Mouse (Mus musculus) forebrain, embryonic 11.5 days (tissue): ENCODE measurements around the gene Actl6b. TPM values are rescaled to one million over a fixed set of nuclear protein-coding genes. Genes with fewer than 3 reads are reported as not detected.

Source experiments
- ATAC-seq: fragments of 200-750 bp; cut with Nextera tagmentation; replicated peaks from 2 replicates; pipeline ENCODE4 v1.8.0; 2017; ENCODE audit warnings: moderate TSS enrichment; ENCODE audit not compliant: low FRiP score
- DNase-seq: peaks from one replicate; pipeline ENCODE4 v3.0.0-alpha.2; 2017; ENCODE audit warnings: low spot score
- H3K27ac ChIP-seq: fragments of 300-500 bp; sonication (generic); 2 replicates; pipeline ENCODE4 v1.5.1; 2014; ENCODE audit warnings: low read depth, low read length
- H3K27me3 ChIP-seq: fragments of 300-500 bp; sonication (generic); 2 replicates; pipeline ENCODE4 v1.6.1; 2014; ENCODE audit warnings: mild to moderate bottlenecking, low read length, mixed read lengths; ENCODE audit not compliant: control insufficient read depth, insufficient read depth
- H3K36me3 ChIP-seq: fragments of 300-500 bp; sonication (generic); 2 replicates; pipeline ENCODE4 v1.6.1; 2014; ENCODE audit warnings: mild to moderate bottlenecking, low read length, moderate library complexity, mixed read lengths; ENCODE audit not compliant: control insufficient read depth, insufficient read depth
- H3K4me1 ChIP-seq: fragments of 300-500 bp; sonication (generic); replicated peaks from 2 replicates; pipeline ENCODE4 v1.6.1; 2014; ENCODE audit warnings: low read length, mixed read lengths; ENCODE audit not compliant: control insufficient read depth, insufficient read depth
- H3K4me2 ChIP-seq: fragments of 300-500 bp; sonication (generic); 2 replicates; pipeline ENCODE4 v1.6.1; 2014; ENCODE audit warnings: low read depth, mild to moderate bottlenecking, low read length, moderate library complexity, mixed read lengths; ENCODE audit not compliant: severe bottlenecking
- H3K4me3 ChIP-seq: fragments of 300-500 bp; sonication (generic); 2 replicates; pipeline ENCODE4 v1.5.1; 2014; ENCODE audit warnings: low read depth, low read length
- H3K9ac ChIP-seq: fragments of 300-500 bp; sonication (generic); 2 replicates; pipeline ENCODE4 v1.6.1; 2014; ENCODE audit warnings: low read length
- H3K9me3 ChIP-seq: fragments of 300-500 bp; sonication (generic); 2 replicates; pipeline ENCODE4 v1.6.1; 2016; ENCODE audit warnings: low read length, mixed read lengths; ENCODE audit not compliant: control insufficient read depth
- WGBS: fragments of 180-500 bp; shearing (Covaris S2); extraction: QIAGEN DNeasy Blood & Tissue Kit; methylation state at CpG from one replicate; pipeline ENCODE4 v1.1.7; 2014; 5-methylcytosine and 5-hydroxymethylcytosine counted together
- polyA plus RNA-seq: library from polyadenylated mRNA; unstranded; fragments of >200 nt; fragmentation: Nextera tagmentation; extraction: Ambion mirVana; gene quantifications from 2 replicates; pipeline ENCODE4 v1.2.1, GENCODE M21; 2014

Actl6b gene
- polyA plus RNA-seq, 1 experiment from 2014 or later: 20.5 TPM

DNA sequence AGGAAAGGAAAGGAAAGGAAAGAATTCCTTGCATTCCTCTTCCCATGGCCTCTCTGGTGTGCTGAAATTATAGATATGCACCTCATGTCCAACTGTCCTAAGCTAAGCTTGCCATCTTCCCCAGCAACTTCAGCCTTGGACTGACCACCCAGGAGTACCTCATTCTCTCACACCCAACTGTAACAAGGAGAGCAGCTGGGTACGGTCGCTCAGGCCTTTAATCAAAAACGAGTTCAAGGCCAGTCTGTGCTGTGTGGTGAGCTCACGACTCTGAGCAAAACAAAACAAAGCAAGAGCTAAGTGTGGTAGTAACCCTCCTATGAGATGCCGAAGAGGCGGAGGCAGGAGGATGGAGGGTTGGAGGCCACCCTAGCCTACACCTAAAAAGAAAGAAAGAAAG lies 12.3 kb upstream of the Actl6b start:
- Histone ChIP-seq H3K27ac (no peak overlapping the region), H3K4me2 (no peak overlapping the region), H3K4me1 (no peaks in the 10 kb centered on the region), H3K27me3 (no peaks in the 10 kb centered on the region), H3K9me3 (no peaks in the 10 kb centered on the region), H3K4me3 (no peak overlapping the region), H3K36me3 (no peaks in the 10 kb centered on the region), H3K9ac (no peak overlapping the region)
- WGBS: 73% methylated on average over 6 of the region's 6 CpGs
- DNase-seq: peak; percentile 30
- ATAC-seq: no peak

DNA sequence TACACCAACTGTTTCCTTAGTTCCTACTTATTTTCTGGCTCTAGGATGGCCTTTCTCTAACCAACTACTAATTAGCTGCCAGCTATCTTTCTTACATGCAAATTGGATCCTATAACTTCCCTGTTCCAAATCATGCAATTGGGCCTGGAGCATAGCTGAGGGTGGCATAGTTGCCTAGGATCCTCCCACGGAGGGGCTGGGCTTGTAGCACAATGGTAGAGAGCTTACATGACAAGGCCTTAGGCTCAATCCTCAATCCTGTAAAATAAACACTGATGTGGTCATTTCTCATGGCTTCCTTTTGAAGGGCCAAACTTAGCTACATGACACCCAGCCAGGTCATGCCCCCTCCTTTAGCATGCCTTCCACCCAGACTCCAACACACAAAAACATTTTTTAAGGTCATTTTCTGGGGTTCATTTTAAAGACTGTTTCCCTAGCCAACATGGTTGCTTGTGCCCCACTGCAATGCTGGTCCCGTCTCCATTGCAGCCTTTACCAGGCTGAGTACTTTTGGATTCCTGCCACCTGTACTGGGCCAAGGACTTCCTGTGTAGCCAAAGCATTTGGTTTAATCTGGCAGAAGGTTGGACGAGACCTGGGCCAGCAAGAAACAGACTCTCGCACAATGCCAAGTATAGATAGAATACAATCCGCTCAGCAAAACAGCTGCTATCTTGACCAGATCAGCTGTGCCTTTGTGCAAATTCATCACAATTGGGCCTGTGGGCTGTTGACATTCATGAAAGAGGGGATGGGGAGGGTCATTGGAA lies 11.4 kb upstream of the Actl6b start:
- H3K9ac ChIP-seq: no peak overlapping the region
- ATAC-seq (no peak), DNase-seq (peak; percentile 35)
- H3K27me3 ChIP-seq: no peaks in the 10 kb centered on the region
- H3K9me3 ChIP-seq: no peaks in the 10 kb centered on the region
- no peaks in the 10 kb centered on the region for H3K4me1 ChIP-seq
- H3K36me3 ChIP-seq: no peaks in the 10 kb centered on the region
- no peak overlapping the region for H3K4me2 ChIP-seq
- H3K4me3 ChIP-seq: no peak overlapping the region
- H3K27ac ChIP-seq: no peak overlapping the region
- 78% methylated on average over 5 of the region's 5 CpGs for WGBS

DNA sequence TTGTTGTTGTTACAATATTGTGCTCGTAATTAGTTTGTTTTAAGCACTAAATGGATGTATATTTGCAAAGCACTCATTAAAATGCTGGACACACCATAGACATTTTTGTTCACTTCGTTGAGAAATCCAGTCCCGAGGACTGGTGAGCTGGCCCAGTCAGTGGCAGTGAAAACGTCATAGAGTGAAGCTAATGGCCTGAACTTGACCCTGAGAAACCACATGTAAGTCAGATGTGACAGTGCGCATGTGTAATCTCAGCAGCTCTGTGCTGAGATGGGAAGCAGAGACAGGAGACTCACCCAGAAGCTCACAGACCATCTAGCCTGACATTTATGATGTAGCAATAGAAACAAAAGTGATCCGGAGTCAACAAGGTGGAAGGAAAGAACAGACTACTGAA lies 8.4 kb upstream of the Actl6b start:
- Histone ChIP-seq H3K9me3 (no peaks in the 10 kb centered on the region), H3K9ac (no peak overlapping the region), H3K4me3 (no peak overlapping the region), H3K4me1 (no peaks in the 10 kb centered on the region), H3K36me3 (no peaks in the 10 kb centered on the region), H3K27ac (no peak overlapping the region), H3K27me3 (no peaks in the 10 kb centered on the region), H3K4me2 (no peak overlapping the region)
- DNase-seq: peak; percentile 16
- no peak for ATAC-seq
- WGBS: 71% methylated on average over 6 of the region's 6 CpGs

DNA sequence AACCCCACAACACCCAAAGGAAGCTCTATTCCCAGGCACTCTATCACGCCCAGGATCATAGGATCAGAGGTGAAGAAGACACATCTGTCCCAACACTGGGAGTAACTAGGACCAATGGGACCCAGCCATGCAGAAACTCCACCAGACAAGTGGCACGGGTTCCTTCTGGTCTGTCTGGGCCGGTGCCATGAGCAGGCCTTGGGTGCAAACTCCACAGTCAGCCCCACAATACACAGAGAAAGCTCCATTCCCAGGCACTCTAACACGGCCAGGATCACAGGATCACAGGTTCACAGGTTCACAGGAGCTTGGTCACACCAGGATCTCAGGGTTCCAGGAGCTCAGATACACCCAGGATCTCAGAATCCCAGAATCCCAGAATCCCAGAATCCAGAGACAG lies 7.7 kb upstream of the Actl6b start:
- no peak overlapping the region for H3K4me2 ChIP-seq
- no peak overlapping the region for H3K27ac ChIP-seq
- no peaks in the 10 kb centered on the region for H3K36me3 ChIP-seq
- H3K4me3 ChIP-seq: no peak overlapping the region
- 77% methylated on average over 4 of the region's 4 CpGs for WGBS
- no peaks in the 10 kb centered on the region for H3K27me3 ChIP-seq
- DNase-seq: peak; percentile 24
- H3K4me1 ChIP-seq: no peaks in the 10 kb centered on the region
- no peaks in the 10 kb centered on the region for H3K9me3 ChIP-seq
- no peak overlapping the region for H3K9ac ChIP-seq
- no peak for ATAC-seq

DNA sequence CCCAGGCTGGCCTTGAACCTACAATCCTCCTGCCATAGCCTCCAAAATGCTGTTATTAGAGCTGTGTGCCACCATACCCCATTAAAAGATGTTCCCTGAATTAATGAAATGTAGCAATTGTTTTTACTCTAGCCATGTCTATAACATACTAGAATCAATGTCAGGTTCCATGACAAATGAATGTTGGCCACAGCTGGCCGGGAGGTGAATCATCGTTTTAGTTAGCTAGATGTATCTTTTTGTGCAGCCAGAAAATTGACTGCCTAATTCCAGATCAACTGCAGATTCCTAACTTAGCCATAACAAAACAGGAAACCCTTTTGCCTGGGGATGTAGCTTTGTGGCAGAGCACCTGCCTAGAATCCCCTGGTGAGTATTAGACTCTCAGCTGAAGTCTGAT lies 3.5 kb upstream of the Actl6b start:
- no peaks in the 10 kb centered on the region for H3K36me3 ChIP-seq

DNA sequence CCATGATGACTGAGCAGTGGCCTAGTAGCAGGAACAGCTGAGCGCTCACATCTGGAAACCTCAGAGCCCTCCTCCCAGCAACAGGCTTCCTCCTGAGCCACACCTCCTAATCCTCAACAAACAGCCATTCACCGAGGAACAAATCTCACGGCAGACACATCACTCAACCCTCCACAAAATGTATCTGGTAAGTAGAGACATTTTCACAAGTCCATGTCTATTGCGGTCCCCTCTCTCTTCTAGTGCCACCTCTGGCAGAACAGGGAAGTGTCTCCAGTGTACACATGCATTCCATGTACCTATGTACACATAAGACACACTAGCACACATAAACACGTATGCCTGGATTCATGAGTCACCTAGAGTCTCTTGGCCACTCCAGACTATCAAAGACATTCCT lies 2.2 kb upstream of the Actl6b start:
- Histone ChIP-seq H3K4me3 (no peak overlapping the region), H3K9me3 (no peaks in the 10 kb centered on the region), H3K4me2 (no peak overlapping the region), H3K4me1 (peaks cover 8% of the 10 kb centered on the region; the same call in 1 of the 2 replicates), H3K27ac (no peak overlapping the region), H3K36me3 (no peaks in the 10 kb centered on the region), H3K27me3 (no peaks in the 10 kb centered on the region), H3K9ac (no peak overlapping the region)
- no peak for ATAC-seq
- 77% methylated on average over 5 of the region's 5 CpGs for WGBS
- peak; percentile 44 for DNase-seq

More for the DNA sequence above, 3.5 kb upstream of the Actl6b start:
- peaks cover 8% of the 10 kb centered on the region; the same call in 1 of the 2 replicates for H3K4me1 ChIP-seq
- DNase-seq (peak; percentile 24), ATAC-seq (no peak)
- H3K4me2 ChIP-seq: no peak overlapping the region
- no peak overlapping the region for H3K27ac ChIP-seq
- 89% methylated on average over 2 of the region's 2 CpGs for WGBS
- no peak overlapping the region for H3K9ac ChIP-seq
- no peaks in the 10 kb centered on the region for H3K9me3 ChIP-seq
- H3K27me3 ChIP-seq: no peaks in the 10 kb centered on the region
- H3K4me3 ChIP-seq: no peak overlapping the region

DNA sequence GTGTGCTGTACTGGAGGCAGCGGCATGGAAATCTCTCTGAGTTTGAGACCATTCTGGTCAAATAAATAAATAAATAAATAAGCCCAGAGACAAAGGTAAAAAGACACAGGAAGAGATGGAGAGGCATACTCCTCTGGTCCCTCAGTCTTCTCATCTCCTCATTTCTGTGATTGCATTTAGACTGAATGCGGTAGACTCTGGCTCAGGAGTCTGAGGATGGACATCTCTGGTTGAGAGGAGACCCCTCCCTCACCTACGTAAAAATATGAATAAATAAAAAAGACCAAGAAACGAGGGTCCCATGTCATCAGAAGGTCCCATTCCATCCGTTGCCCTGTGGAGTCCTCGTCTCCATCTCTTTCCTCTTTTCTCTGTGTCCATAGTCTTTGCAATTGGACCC lies 317 bp upstream of the Actl6b start:
- no peak overlapping the region for H3K27ac ChIP-seq

DNA sequence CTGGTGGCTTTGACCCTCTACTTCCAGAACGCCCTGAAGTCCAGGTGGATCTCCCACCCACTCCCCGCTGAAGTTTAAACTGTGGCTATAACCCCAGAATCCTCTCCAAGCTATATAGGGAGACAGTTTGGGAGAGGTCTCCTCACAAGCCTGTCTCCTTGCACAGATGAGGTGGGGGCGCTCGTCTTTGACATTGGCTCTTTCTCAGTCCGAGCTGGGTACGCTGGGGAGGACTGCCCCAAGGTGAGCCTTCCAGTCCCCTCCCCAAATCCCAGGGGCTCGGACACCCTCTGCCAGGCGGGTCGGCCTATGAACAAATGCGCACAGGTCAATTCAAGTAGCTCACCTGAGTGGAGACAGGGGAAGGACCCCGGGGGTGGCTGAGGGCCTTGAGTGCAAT lies 581 bp downstream of the Actl6b start:
- Histone ChIP-seq H3K4me3 (peak overlapping the region; percentile 36), H3K27me3 (no peaks in the 10 kb centered on the region), H3K4me2 (peak overlapping the region; percentile 45), H3K9ac (peak overlapping the region; percentile 29), H3K36me3 (no peaks in the 10 kb centered on the region), H3K4me1 (peaks cover 8% of the 10 kb centered on the region; the same call in 1 of the 2 replicates), H3K9me3 (no peaks in the 10 kb centered on the region), H3K27ac (no peak overlapping the region)
- peak; percentile 44 for DNase-seq
- ATAC-seq: no peak
- WGBS: 54% methylated on average over 11 of the region's 11 CpGs

More for the DNA sequence above, 317 bp upstream of the Actl6b start:
- Histone ChIP-seq H3K9me3 (no peaks in the 10 kb centered on the region), H3K4me3 (peak overlapping the region; percentile 36), H3K9ac (peak overlapping the region; percentile 29; the same call in 1 of the 2 replicates), H3K4me2 (peak overlapping the region; percentile 45), H3K36me3 (no peaks in the 10 kb centered on the region), H3K4me1 (peaks cover 8% of the 10 kb centered on the region; the same call in 1 of the 2 replicates), H3K27me3 (no peaks in the 10 kb centered on the region)
- no peak for DNase-seq
- ATAC-seq: no peak
- 27% methylated on average over 6 of the region's 6 CpGs for WGBS

DNA sequence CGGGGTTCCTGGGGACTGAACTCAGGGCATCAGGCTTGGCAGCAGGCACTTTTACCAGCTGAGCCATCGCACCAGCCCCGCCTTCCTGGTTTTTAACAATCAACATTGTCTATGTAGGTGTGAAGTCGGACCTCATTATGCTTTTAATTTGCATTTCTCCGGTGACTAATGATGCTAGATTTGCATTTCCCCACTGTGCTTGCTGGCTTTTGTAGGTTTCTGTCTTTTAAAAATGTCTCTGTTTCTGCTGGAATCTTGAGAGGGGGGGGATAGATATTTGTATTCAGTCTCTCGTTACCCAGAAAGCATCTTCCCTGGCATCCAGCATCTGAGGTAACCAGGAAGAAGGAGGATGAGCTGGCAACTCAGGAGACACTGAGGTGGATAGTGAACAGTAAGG lies 8.2 kb downstream of the Actl6b start:
- ATAC-seq (no peak), DNase-seq (no peak)
- Histone ChIP-seq H3K9ac (no peak overlapping the region), H3K27me3 (no peaks in the 10 kb centered on the region), H3K4me1 (no peaks in the 10 kb centered on the region), H3K4me2 (no peak overlapping the region), H3K9me3 (no peaks in the 10 kb centered on the region), H3K4me3 (no peak overlapping the region), H3K36me3 (no peaks in the 10 kb centered on the region), H3K27ac (no peak overlapping the region)
- WGBS: 64% methylated on average over 6 of the region's 6 CpGs
